Mouse (Mus musculus): ENCODE measurements at regions not wholly inside any gene's neighbourhood (a gene's known extent, or its start where the extent isn't known, plus 50 kb on each side); places are given as distances from the start of the nearest gene placed in this dataset.
A peak's percentile ranks its signal among the peaks of the same experiment; 100 is the strongest.

DNA sequence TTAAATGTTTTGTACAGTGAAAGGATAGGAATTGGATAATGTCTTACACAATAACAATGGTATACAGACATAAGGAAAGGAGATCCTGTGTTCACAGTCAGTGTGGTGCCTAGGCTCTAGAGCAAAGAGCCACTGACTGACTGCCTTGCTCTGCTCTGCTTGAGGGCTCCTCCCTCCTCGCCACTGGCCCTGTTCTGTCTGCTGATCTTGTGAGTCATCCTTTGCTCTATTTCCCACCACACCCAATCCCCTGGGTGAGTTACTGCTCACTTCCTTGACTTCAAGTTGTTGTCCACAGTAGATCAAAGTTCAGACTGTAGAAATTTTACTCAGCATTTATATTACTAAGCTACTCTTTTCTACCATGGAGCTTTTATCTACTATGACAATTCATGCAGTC, 117.3 kb downstream of the Tmsb4x start:
- peak in 1 of 2 experiments; percentile 46 for DNase-seq

DNA sequence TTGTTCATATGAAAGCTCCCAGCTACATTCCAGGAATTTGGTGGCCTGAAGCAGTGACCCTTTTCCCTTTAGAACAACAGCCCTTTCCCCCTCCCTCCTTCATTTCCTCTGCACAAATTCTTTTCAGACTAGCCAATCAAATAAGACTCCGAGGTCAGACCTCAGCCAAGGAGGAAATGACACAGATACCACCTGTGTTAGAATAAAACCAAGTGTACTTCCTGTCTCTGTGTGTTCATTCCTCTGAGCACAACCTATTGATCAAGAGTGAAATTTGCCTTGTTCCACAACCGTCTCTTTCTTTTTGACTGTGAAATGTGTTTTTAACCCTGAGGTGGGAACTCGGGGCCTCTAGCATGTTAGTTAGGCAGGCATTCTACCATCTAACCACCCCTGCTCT, 120.2 kb downstream of the Tmsb4x start:
- DNase-seq = no peak

DNA sequence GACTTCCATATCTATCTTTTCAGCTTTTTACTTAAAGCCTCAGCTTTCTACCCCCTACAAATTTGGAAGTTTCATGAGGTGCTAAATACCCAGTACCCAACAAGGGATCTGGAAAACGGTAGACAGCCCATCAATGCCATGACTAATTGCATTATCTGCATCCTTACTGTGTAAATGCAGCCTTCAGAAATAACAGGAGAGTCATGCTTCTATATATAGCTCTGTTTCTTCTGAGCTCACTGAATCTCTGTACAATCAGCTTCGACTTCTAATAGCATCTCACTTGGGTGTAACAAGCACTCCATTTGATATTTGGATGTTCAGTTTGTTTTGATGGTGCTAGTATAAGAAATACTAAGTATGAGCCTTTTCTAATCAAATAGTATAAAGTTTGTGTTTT, 120.7 kb downstream of the Tmsb4x start:
- no peak for DNase-seq

DNA sequence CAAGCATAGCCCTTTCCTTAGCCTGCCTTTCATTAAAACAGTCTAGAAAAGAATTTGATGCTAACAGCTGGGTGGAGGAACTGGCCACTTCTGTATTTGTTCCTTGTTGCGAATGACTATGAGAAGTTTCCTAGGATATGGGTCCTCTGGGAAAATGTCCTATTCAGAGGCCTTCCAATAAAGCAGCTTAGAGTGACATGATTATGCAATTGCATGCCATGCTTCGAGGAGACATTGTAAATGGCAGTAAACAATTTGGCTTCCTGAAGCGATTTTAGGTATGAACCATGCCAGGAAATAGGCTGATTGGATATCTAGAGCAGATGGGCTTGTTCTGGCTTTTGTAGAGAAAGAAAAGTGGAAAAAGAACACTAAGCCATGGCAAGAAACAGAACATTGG, 128.3 kb downstream of the Tmsb4x start:
- no peak for DNase-seq

DNA sequence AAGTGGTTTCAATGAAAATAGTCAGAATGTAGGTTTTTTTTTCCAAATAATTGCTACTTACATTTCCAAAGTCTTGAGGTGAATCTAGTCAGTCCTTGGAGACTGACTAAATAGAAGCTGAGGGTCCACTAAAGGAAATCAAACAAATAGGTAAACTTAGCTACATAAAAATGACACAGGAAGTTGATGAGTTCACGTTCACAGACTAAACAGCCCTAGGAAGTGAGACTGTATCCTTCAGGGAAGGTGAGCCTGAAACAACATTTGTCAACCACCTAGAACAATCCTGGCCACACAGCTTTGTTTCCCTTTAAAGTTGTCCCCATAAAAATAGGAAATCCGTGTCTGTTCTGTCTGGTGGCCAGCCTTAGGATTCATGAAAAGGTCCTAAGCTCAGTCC, 140.0 kb downstream of the Tmsb4x start:
- no peak for DNase-seq

DNA sequence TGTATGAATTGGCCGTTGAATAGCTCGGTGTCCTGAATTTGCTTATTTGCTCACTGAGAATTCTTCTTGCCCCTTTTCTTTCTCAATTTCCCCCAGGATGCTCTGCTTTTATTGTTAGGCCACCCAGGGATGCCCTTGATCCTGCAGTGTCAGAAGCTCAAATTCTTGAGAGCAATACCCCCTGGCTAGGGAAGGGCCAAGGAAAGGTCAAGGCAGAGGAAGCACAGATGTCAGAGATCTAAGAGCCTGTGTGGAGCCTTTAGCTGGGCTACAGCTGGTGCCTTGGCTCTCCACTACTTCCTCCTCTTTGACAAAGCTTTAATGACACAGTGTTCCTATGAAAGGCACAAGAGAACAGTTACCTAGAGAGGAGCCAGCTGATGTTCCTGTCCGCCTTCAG, 141.2 kb downstream of the Tmsb4x start:
- DNase-seq = no peak

DNA sequence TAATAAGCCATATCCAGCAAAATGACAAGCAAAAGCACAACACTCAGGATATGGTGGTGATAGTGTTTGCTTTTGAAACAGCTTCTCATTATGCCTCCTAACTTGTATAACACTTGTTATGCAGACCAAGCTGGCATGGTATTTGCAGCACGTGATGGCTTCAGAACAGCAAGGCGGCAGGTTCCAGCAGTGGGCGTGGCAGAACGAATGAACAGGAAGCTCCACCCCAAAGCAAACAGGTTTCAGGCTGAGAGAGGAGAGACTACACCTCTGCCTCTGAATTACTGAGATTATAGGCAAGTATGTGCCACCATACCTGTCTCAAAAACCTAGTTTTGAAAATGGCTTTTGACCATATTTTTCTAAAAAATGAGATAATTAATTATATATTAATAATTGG, 145.2 kb downstream of the Tmsb4x start:
- peak; percentile 23 to 38 for DNase-seq

DNA sequence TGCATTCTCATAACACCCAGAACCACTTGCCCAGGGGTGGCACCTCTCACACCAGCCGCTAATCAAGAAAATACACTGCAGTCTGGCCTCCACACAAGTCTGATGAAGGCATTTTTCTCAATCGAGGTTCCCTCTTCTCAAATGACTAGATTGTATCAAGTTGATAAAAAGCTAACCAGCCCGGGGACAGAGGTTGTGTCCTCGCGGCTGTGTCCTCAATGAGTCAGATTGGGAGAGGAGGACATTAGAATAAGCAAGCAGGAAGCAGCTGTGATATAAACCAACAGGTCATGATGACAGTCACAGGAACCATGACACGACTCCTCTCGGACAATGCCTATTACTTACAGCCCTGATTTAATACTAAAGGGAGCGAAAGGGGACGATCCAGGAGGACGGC, 156.7 kb downstream of the Tmsb4x start:
- no peak for DNase-seq

DNA sequence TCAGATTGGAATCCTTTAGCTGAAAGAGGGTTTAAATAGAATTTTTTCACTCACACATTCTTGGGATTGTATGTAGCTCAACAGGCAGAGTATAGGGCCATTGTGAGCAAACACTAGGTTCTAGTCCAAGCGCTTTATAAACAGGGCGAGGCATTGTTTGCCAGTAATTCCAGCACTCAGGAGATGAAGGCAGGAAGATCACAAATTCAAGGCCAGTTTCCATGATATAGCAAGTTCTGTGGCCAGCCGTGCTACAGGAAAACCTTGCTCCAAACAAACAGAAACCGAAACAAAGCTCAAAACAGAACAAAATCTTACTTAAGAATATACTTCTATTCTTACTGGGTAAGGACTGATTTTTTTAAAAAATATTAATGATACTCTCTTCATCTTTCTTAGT, 159.0 kb downstream of the Tmsb4x start:
- DNase-seq = no peak

DNA sequence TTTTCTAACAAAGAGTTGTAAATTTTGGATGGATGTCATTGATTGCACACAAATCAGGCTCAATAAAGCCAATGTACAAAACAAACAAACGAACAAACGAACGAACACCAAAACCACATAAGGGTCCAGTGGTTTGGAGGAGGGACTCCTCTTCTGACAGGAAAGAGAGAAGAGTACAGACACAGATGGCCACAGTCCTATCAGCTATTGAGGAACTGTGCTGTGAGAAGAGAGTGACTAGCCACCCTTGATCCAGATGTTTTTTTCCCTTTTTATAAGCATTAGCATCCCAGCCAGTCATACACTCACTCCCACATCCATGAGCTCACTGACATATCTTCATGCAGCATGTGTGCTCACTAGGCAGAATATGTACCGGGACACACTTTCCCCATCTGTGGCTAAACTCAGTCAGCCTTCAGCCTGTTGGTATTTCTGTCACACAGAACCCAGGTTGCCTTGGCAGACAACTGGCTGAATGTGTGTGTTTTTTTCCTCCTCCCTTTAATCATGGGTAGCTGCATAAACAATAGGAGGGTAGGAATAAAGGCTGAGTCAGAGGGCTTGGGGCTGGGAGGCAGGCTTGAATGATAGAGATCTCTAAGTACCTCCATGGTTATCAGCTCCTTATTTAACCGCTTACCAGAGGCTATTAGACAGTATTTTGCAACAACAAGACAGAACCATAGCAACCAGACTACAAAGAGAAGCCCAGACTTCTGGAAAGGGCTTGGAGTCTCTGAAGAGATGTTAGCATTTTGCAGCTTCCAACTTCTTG, 159.7 kb downstream of the Tmsb4x start:
- DNase-seq = no peak

DNA sequence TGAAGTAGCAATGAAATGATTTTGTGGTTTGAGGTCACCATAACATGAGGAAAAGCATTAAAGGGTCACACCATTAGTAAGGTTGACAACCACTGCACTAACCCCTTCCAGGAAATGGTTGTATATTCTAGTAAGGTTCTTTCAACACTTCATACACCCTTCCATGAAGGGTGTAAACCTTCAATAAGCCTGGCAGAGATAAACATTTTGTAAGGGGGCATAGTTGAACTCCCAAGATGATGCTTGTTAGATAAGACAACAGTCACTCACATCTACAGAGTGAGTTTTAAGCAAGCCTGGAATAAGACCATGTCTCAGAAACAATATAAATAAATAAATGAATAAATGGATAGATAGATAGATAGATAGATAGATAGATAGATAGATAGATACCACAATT, 171.1 kb downstream of the Tmsb4x start:
- DNase-seq = no peak

DNA sequence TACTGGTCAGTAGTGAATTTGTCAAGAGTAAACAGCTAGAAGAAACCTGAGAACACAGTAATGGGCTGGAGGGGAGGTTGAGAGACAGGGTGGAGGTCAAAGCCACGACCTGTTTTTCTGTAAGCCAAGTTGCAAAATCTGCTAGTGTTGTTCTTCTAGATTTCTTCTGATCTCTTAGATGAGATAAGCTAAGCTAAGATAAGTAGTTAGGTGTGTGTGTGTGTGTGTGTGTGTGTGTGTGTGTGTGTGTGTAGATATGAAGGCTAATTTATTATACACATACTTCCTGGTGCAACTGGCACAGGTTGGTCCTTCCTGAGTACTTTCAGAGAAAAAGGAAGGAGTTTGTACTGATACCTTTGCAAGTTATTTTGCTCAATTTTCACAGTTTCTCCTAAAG, 172.8 kb downstream of the Tmsb4x start:
- DNase-seq = no peak

DNA sequence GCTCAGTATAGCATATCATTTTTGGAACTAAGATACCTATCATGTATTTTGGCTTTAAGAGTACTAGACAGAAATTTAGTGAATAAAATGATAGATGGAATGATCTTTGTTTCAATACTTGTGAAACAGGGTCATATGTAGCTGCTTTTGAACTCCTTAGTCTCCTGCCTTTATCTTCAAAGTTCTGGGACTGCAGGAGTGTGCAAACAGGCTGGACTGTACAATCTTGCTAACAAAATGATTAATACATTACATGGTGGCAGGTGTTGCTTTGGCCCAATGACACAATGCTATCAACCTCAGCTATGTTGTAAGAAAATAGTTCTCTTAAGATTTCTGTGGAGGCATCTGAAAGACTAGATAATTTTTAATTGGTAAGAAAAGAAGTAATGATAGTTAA, 173.5 kb downstream of the Tmsb4x start:
- DNase-seq = no peak

DNA sequence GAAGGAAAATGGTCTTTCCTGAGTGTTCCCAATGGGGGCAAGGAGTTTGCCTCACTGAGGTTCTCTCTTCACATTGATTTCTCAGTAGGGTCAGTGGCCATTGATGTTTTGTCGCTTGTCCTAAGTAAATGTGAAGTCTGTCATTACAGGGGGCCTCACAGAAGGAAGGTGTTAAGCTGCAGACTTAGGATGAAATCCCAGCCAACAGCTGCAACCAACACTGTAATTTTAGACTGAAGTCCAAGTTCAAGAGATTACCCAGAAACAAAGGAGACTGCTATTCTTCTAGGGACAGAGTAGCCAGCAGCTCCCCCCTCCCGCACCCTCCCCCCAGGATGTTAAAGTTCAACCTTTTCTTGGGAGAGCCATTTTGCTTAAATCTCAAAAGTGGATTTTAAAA, 176.0 kb downstream of the Tmsb4x start:
- no peak for DNase-seq

DNA sequence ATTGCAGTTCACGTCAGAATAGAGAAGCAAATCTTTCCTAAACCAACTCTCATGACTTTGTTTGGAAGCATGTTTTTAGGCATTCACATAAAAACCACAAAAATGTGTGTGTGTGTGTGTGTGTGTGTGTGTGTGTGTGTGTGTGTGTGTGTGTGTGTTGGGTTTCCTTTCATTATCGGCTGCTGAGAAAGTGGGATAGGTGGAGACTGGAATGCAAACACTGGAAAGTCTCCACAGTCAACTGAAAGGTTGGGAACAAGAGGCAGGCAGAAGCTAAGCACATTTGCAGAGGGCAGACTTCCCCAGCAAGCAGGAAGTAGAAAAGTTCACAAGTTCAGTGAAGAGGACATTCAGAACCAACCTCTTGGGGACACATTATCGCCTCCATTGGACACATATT, 176.5 kb downstream of the Tmsb4x start:
- no peak for DNase-seq

DNA sequence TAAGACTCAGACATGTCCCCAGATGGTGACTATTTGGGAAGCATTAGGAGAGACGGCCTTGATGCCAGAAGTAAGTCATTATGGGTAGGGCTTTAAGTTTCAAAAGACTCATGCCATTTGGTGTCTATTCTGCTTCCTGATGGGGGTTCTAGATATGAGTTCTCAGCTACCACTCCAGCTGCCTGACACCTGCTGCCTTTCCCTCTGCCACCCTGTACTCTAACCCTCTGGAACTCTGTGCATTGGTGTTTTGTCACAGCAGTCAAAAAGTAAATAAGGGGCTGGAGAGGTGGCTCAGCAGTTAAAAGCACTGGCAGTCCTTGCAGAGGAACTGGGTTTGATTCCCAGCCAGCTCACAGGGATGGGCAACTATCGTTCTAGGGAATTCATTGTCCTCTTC, 177.6 kb downstream of the Tmsb4x start:
- DNase-seq = no peak

DNA sequence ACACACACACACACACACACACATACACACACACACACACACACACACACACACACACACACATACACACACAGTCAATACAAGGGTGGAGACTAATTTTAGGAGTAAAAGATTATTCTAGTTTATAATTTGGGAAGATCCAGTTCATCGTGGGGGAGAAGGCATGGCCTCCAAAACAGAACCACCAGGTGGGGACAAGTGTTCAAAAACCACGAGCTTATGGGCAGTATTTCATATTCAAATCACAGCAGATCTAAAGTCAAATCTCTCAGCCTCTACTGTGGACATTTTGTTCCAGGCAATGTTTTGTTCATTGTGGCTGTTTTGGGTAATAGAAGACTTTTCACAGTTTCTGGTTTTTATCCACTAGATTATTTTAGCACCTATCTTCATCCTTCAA, 193.5 kb downstream of the Tmsb4x start:
- no peak for DNase-seq

DNA sequence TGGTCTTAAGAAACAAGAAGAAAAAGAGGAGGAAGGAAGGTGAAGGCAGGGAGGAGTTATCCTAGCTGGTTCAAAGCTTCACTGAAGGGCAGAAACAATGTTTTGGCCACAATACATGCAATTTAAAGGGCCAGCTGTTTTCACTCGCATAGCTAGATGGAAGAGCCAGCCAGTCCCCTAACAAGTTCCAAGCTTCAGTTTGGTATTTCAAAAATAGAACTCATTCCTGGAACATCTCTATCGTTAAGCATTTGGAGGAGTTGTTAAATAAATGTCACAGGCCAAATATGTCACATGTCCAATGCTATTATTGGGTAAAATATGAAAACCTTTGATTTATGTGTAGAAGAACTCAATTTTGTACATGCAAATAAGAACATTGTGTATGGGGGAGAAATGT, 194.8 kb downstream of the Tmsb4x start:
- DNase-seq = no peak

DNA sequence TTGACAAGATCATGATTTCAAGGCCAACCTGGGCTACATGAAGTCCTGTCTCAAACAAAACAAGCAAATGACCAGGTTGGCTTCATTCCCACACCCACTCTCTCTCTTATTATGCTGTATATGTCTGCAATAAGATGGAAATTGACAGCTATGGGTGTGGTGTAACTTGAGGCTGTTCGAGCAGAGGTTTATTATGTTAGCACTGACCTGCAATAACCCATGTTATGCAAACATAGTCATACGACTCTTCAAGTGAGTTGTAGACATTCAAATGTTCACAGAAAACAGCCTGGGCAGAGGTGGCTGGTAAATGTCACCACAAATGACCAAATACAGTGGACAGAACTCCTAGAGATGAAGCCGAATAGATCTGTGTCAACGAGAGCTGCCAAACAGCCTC, 196.2 kb downstream of the Tmsb4x start:
- no peak for DNase-seq

DNA sequence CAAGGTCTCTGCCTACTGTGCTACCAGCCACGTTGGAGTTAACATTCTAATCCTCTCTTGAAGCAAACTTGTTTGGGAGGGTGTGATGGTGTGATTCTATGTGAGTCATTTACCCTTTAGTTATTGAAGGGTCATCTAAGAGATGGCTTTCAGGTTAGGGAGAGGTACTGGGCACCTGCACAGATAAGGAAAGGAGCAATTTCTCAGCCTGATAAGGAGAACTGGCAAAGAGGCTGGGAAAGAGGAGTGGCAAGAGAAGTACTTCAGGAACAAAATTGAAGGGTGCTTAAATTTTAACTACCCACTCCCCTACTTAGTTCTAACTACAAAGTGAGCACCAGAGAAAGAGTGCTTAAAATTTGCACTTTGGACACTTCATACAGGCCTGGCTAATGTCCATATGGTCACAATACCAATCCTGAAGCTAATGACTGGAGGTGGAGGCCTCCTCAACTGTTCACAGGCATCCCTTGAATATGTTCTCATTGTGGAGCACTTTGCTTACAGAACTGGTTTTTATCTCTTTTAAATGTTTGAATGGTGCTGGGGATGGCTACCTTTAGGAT, 197.1 kb downstream of the Tmsb4x start:
- DNase-seq = no peak

DNA sequence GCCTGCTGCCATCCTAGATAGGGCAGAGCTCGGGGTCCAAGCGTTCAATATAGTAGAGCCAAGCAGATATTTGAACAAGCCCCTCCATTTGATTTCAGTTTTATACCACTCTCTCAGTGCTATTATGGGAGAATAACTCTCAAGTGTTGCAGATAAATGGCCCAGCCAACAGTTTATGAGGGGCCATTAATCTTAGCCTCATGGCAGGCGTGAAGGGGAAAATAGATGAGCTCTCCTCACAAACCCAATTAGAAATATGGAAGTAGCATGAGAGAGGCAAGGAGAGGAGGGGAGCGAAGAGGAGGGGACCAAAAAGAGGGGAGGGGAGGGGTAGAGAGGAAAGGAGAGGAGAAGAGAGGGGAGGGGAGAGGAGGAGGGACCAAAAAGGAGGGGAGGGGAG, 213.3 kb downstream of the Tmsb4x start:
- no peak for DNase-seq

DNA sequence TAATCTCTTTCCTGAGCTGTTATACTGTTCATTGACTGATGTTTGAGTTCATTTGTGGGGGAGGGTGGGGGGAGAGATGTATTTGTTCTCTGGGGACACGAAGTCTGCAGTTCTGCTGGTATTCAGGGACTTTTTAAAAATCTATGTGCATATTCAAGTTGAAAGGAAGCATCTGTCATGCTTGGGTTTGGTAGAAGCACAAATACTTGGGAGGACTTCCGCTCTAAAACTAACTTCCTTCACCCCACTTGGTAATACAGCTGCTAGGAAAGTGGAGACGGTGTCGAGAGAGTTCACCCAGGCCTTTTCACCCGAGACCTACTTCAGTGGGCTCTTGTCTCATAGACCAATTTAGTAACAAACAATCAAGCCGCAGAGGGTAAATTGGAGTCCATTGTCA, 228.1 kb downstream of the Tmsb4x start:
- no peak for DNase-seq

DNA sequence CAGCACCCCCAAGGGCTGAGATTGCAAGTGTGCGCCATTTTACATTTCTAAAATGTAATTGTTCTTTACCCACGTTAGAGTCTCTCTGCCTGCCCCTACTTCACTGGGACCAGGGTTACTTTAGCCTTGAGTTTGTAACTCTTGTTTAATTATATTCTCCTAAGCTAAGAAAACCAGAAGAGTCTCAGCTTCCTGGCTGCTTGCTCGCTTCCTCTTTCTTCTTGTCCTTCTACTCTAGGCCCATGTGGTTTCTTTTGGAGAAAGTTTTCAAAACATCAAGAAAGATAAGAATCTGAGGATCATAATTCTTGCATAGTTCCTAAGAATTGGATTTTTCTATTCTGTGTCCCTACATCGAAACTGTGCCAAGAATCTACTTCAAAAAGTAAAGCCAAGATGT, 228.6 kb downstream of the Tmsb4x start:
- peak in 1 of 2 experiments; percentile 1 for DNase-seq

DNA sequence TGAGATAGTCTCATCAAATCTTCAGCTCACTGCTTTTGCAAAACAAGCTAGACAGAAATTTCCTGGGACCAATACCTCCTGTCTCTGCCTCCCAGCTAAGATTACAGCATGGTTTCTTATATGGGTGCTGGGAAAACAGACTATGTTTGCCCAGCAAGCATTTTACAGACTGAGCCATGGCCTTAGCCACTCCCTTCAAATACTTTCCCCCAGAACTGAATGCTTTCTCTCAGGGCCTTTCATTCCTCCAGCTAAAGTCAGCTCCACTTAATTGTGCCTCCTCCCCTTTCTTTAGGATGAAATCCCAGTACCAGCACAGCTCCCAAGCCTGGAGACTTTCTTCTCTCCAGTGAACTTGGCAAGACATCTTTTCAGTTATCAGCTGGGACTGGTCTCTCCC, 232.1 kb downstream of the Tmsb4x start:
- DNase-seq = no peak

DNA sequence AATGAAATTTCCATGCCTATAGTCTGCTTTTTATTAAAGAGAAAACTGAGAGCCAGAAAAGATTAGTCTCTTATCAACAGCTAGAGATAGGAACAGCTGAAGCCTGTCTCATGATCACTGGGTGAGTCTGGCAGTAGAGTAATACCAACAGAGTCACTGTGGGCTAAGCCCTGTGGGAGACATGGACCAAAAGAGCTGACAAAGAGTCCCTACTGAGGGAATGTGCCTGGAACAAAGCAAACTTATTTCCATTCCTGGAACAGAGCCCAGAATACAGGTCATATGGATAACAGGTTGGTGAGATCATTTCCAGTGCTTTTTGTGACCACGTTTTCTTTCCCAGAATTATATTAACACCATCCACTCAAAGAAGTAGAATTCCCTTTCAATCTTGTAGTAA, 237.4 kb downstream of the Tmsb4x start:
- DNase-seq = no peak

Measured in spleen, adult 18-20 months (tissue).